Mouse (Mus musculus) kidney, adult 2 months (tissue): Measurements from ENCODE around the gene Rmi2.

Experiments used
- CTCF ChIP-seq: fragments of 200-500 bp; conservative IDR thresholded peaks from 2 replicates; pipeline ENCODE4 v1.5.1; 2011; ENCODE audit warnings: low read depth, mild to moderate bottlenecking, control low read depth, low read length, moderate library complexity, mixed read lengths; ENCODE audit not compliant: insufficient read depth, insufficient read length
- POLR2A ChIP-seq: fragments of 200-500 bp; IDR thresholded peaks from one replicate; pipeline ENCODE4 v1.6.1; 2011; ENCODE audit warnings: low read depth, low read length, control low read depth

- no peak for TF ChIP-seq CTCF
- TF ChIP-seq POLR2A = no peak
Measured at GRCm38 (mm10) chr16:10821387-10821786, 13.5 kb upstream of the Rmi2 start.
